Mouse (Mus musculus) lung, embryonic 16.5 days (tissue): Measurements from ENCODE around the gene Mymk. TPM values are rescaled to one million over a fixed set of nuclear protein-coding genes. Genes with fewer than 3 reads are reported as not detected.
A peak's percentile ranks its signal among the peaks of the same experiment; 100 is the strongest.

Experiments
- ATAC-seq: fragments of 200-750 bp; cut with Nextera tagmentation; 2 replicates; pipeline ENCODE4 v1.8.0; 2017; ENCODE audit warnings: low read depth, mild to moderate bottlenecking, moderate library complexity
- H3K27ac ChIP-seq: fragments of 300-500 bp; sonication (generic); 2 replicates; pipeline ENCODE4 v1.5.1; 2014; ENCODE audit warnings: mild to moderate bottlenecking, control low read depth, low read length
- H3K27me3 ChIP-seq: fragments of 300-500 bp; sonication (generic); 2 replicates; pipeline ENCODE4 v1.6.1; 2014; ENCODE audit warnings: low read depth, low read length, mixed read lengths; ENCODE audit not compliant: control insufficient read depth, insufficient read depth
- H3K36me3 ChIP-seq: fragments of 300-500 bp; sonication (generic); 2 replicates; pipeline ENCODE4 v1.6.1; 2014; ENCODE audit warnings: low read length; ENCODE audit not compliant: control insufficient read depth, insufficient read depth
- H3K4me1 ChIP-seq: fragments of 300-500 bp; sonication (generic); replicated peaks from 2 replicates; pipeline ENCODE4 v1.6.1; 2014; ENCODE audit warnings: low read length, mixed read lengths; ENCODE audit not compliant: control insufficient read depth, insufficient read depth
- H3K4me2 ChIP-seq: fragments of 300-500 bp; sonication (generic); 2 replicates; pipeline ENCODE4 v1.6.1; 2014; ENCODE audit warnings: low read depth, low read length, control low read depth
- H3K4me3 ChIP-seq: fragments of 300-500 bp; sonication (generic); 2 replicates; pipeline ENCODE4 v1.5.1; 2014; ENCODE audit warnings: mild to moderate bottlenecking, low read length, control low read depth
- H3K9ac ChIP-seq: fragments of 300-500 bp; sonication (generic); 2 replicates; pipeline ENCODE4 v1.6.1; 2014; ENCODE audit warnings: low read length, control low read depth
- H3K9me3 ChIP-seq: fragments of 300-500 bp; sonication (generic); 2 replicates; pipeline ENCODE4 v1.6.1; 2016; ENCODE audit warnings: low read length; ENCODE audit not compliant: control insufficient read depth
- WGBS: fragments of 180-500 bp; shearing (Covaris S2); extraction: QIAGEN DNeasy Blood & Tissue Kit; methylation state at CpG from one replicate; pipeline ENCODE4 v1.1.7; 2014; 5-methylcytosine and 5-hydroxymethylcytosine counted together
- polyA plus RNA-seq: library from polyadenylated mRNA; unstranded; fragments of >200 nt; fragmentation: Nextera tagmentation; extraction: Ambion mirVana; gene quantifications from 2 replicates; pipeline ENCODE4 v1.2.1, GENCODE M21; 2015

Mymk gene
- polyA plus RNA-seq, 1 experiment from 2014 or later, result 1.6 TPM

- no peaks in the 10 kb centered on the region; the same call in 1 of the 2 replicates for H3K4me1 ChIP-seq
- H3K9me3 ChIP-seq, result no peaks in the 10 kb centered on the region
- no peak for ATAC-seq
- no peaks in the 10 kb centered on the region for H3K27me3 ChIP-seq
- no peak overlapping the region for H3K27ac ChIP-seq
- 69% methylated on average over 3 of the region's 3 CpGs for WGBS
- no peak overlapping the region for H3K4me3 ChIP-seq
- H3K9ac ChIP-seq, result no peak overlapping the region
- no peaks in the 10 kb centered on the region for H3K36me3 ChIP-seq
- H3K4me2 ChIP-seq, result no peak overlapping the region
Observed at GRCm38 (mm10) chr2:27036003-27036402, 36.0 kb downstream of the Mymk start.

- no peak for ATAC-seq
- H3K27me3 ChIP-seq, result no peaks in the 10 kb centered on the region
- peaks cover 5% of the 10 kb centered on the region for H3K4me1 ChIP-seq
- no peak overlapping the region for H3K9ac ChIP-seq
- no peak overlapping the region for H3K27ac ChIP-seq
- H3K36me3 ChIP-seq, result no peaks in the 10 kb centered on the region
- WGBS, result 42% methylated on average over 2 of the region's 2 CpGs
- no peak overlapping the region for H3K4me3 ChIP-seq
- H3K9me3 ChIP-seq, result no peaks in the 10 kb centered on the region
- H3K4me2 ChIP-seq, result no peak overlapping the region
Observed at GRCm38 (mm10) chr2:27032361-27032760, 39.6 kb downstream of the Mymk start.

GRCm38 (mm10) chr2:27028437-27029015, 43.5 kb downstream of the Mymk start:
- Histone ChIP-seq H3K9me3 (no peaks in the 10 kb centered on the region), H3K9ac (no peak overlapping the region; the same call in 1 of the 2 replicates), H3K4me1 (peaks cover 5% of the 10 kb centered on the region), H3K27ac (no peak overlapping the region), H3K4me3 (no peak overlapping the region), H3K36me3 (no peaks in the 10 kb centered on the region), H3K27me3 (no peaks in the 10 kb centered on the region), H3K4me2 (no peak overlapping the region)
- WGBS, result 43% methylated on average over 4 of the region's 4 CpGs
- 0 out of 2 replicates have a peak, but pooled peaks have one; percentile 5 for ATAC-seq

GRCm38 (mm10) chr2:27027618-27028436, 44.2 kb downstream of the Mymk start, which contains the start of gene Slc2a6:
Gene Slc2a6, minus strand, starts transcription at chr2:27027998.
- H3K9me3 ChIP-seq, result no peaks in the 10 kb centered on the region
- no peaks in the 10 kb centered on the region for H3K36me3 ChIP-seq
- H3K4me3 ChIP-seq, result peak within 1 kb of the TSS; percentile 34
- peak within 1 kb of the TSS; percentile 54 for H3K4me2 ChIP-seq
- no peaks in the 10 kb centered on the region for H3K27me3 ChIP-seq
- WGBS, result 3% methylated on average over 38 of the region's 38 CpGs
- H3K4me1 ChIP-seq, result peaks cover 5% of the 10 kb centered on the region
- no peak within 1 kb of the TSS for H3K27ac ChIP-seq
- ATAC-seq, result peak; percentile 99
- H3K9ac ChIP-seq, result peak within 1 kb of the TSS; percentile 14; the same call in 1 of the 2 replicates

- peaks cover 5% of the 10 kb centered on the region for H3K4me1 ChIP-seq
- no peak overlapping the region for H3K4me3 ChIP-seq
- H3K9ac ChIP-seq, result no peak overlapping the region
- no peak for ATAC-seq
- no peaks in the 10 kb centered on the region for H3K9me3 ChIP-seq
- WGBS, result 67% methylated on average over 10 of the region's 10 CpGs
- no peak overlapping the region for H3K4me2 ChIP-seq
- H3K27ac ChIP-seq, result no peak overlapping the region
- no peaks in the 10 kb centered on the region for H3K36me3 ChIP-seq
- no peaks in the 10 kb centered on the region for H3K27me3 ChIP-seq
Observed at GRCm38 (mm10) chr2:27026857-27027617, 44.9 kb downstream of the Mymk start.

GRCm38 (mm10) chr2:27026332-27026731, 45.6 kb downstream of the Mymk start:
- H3K4me2 ChIP-seq, result no peak overlapping the region
- no peaks in the 10 kb centered on the region for H3K27me3 ChIP-seq
- no peak overlapping the region for H3K4me3 ChIP-seq
- H3K4me1 ChIP-seq, result peaks cover 5% of the 10 kb centered on the region
- WGBS, result 85% methylated on average over 3 of the region's 3 CpGs
- ATAC-seq, result no peak
- no peak overlapping the region for H3K27ac ChIP-seq
- H3K9ac ChIP-seq, result no peak overlapping the region
- no peaks in the 10 kb centered on the region for H3K36me3 ChIP-seq
- H3K9me3 ChIP-seq, result no peaks in the 10 kb centered on the region

- Histone ChIP-seq H3K4me3 (no peak overlapping the region), H3K27me3 (no peaks in the 10 kb centered on the region)
Observed at GRCm38 (mm10) chr2:27025545-27025944, 46.4 kb downstream of the Mymk start.

GRCm38 (mm10) chr2:27024136-27024535, 47.8 kb downstream of the Mymk start:
- Histone ChIP-seq H3K4me2 (no peak overlapping the region), H3K9me3 (no peaks in the 10 kb centered on the region), H3K27me3 (no peaks in the 10 kb centered on the region), H3K4me1 (peaks cover 5% of the 10 kb centered on the region), H3K27ac (no peak overlapping the region), H3K9ac (no peak overlapping the region), H3K36me3 (no peaks in the 10 kb centered on the region), H3K4me3 (no peak overlapping the region)
- 66% methylated on average over 14 of the region's 14 CpGs for WGBS
- no peak for ATAC-seq

More at GRCm38 (mm10) chr2:27025545-27025944, 46.4 kb downstream of the Mymk start:
- ATAC-seq, result no peak
- no peak overlapping the region for H3K27ac ChIP-seq
- WGBS, result 72% methylated on average over 3 of the region's 3 CpGs
- H3K4me1 ChIP-seq, result peaks cover 5% of the 10 kb centered on the region
- no peaks in the 10 kb centered on the region for H3K36me3 ChIP-seq
- no peaks in the 10 kb centered on the region for H3K9me3 ChIP-seq
- H3K9ac ChIP-seq, result no peak overlapping the region
- no peak overlapping the region for H3K4me2 ChIP-seq

- H3K4me1 ChIP-seq, result no peaks in the 10 kb centered on the region
- ATAC-seq, result no peak
- H3K4me2 ChIP-seq, result no peak overlapping the region
- H3K36me3 ChIP-seq, result peaks cover 7% of the 10 kb centered on the region; the same call in 1 of the 2 replicates
- no peaks in the 10 kb centered on the region for H3K9me3 ChIP-seq
- H3K9ac ChIP-seq, result no peak overlapping the region
- WGBS, result 72% methylated on average over 6 of the region's 6 CpGs
- H3K4me3 ChIP-seq, result no peak overlapping the region
- no peak overlapping the region for H3K27ac ChIP-seq
- no peaks in the 10 kb centered on the region for H3K27me3 ChIP-seq
Observed at GRCm38 (mm10) chr2:27022612-27023011, 49.4 kb downstream of the Mymk start.
